Mouse (Mus musculus) liver, postnatal 0 days (tissue): ENCODE measurements around the gene Gm4922.

ENCODE experiments used
- CTCF ChIP-seq: sonication (generic); IDR thresholded peaks from 2 replicates; pipeline ENCODE4 v1.5.1; 2016; ENCODE audit warnings: antibody characterized with exemption, low read depth
- EP300 ChIP-seq: IDR thresholded peaks from 2 replicates; pipeline ENCODE4 v1.6.1; 2016; ENCODE audit warnings: antibody characterized with exemption, low read depth, mild to moderate bottlenecking

GRCm38 (mm10) chr10:18786693-18787092 is at the start of gene Gm4922:
- no peak for TF ChIP-seq CTCF
- TF ChIP-seq EP300: no peak
